Mouse (Mus musculus) midbrain, embryonic 15.5 days (tissue): Measurements from ENCODE around the gene Alpk3. TPM values are rescaled to one million over a fixed set of nuclear protein-coding genes. Genes with fewer than 3 reads are reported as not detected.

Experiments used
- ATAC-seq: fragments of 200-750 bp; cut with Nextera tagmentation; replicated peaks from 2 replicates; pipeline ENCODE4 v1.8.0; 2017; ENCODE audit warnings: moderate TSS enrichment
- H3K27ac ChIP-seq: fragments of 300-500 bp; sonication (generic); 2 replicates; pipeline ENCODE4 v1.5.1; 2015; ENCODE audit warnings: mild to moderate bottlenecking, inconsistent platforms
- H3K27me3 ChIP-seq: fragments of 300-500 bp; sonication (generic); replicated peaks from 2 replicates; pipeline ENCODE4 v1.6.1; 2015; ENCODE audit warnings: inconsistent platforms
- H3K36me3 ChIP-seq: fragments of 300-500 bp; sonication (generic); replicated peaks from 2 replicates; pipeline ENCODE4 v1.6.1; 2015; ENCODE audit warnings: inconsistent platforms
- H3K4me1 ChIP-seq: fragments of 300-500 bp; sonication (generic); 2 replicates; pipeline ENCODE4 v1.6.1; 2015; ENCODE audit warnings: inconsistent platforms
- H3K4me2 ChIP-seq: fragments of 300-500 bp; sonication (generic); 2 replicates; pipeline ENCODE4 v1.6.1; 2015; ENCODE audit warnings: inconsistent platforms, mild to moderate bottlenecking, moderate library complexity
- H3K4me3 ChIP-seq: fragments of 300-500 bp; sonication (generic); 2 replicates; pipeline ENCODE4 v1.5.1; 2015; ENCODE audit warnings: mild to moderate bottlenecking, inconsistent platforms
- H3K9ac ChIP-seq: fragments of 300-500 bp; sonication (generic); 2 replicates; pipeline ENCODE4 v1.6.1; 2015; ENCODE audit warnings: mild to moderate bottlenecking, inconsistent platforms
- H3K9me3 ChIP-seq: fragments of 300-500 bp; sonication (generic); 2 replicates; pipeline ENCODE4 v1.6.1; 2016; ENCODE audit warnings: inconsistent platforms
- WGBS: fragments of 180-500 bp; shearing (Covaris S2); methylation state at CpG from one replicate; pipeline ENCODE4 v1.1.7; 2015; ENCODE audit warnings: mixed read lengths; 5-methylcytosine and 5-hydroxymethylcytosine counted together
- polyA plus RNA-seq: library from polyadenylated mRNA; unstranded; fragments of >200 nt; fragmentation: Nextera tagmentation; extraction: Ambion mirVana; gene quantifications from 2 replicates; pipeline ENCODE4 v1.2.1, GENCODE M21; 2015

The Alpk3 gene
- polyA plus RNA-seq = 0.10 and 0.13 TPM in 2 replicates

GRCm38 (mm10) chr7:81057471-81057870 lies at the start of gene Alpk3:
TSS of gene Alpk3 (plus strand) at chr7:81057600.
- no peak within 1 kb of the TSS for H3K4me2 ChIP-seq
- no peaks in the 10 kb centered on the region for H3K27me3 ChIP-seq
- 46% methylated on average over 27 of the region's 27 CpGs for WGBS
- no peak within 1 kb of the TSS for H3K9ac ChIP-seq
- H3K9me3 ChIP-seq = no peaks in the 10 kb centered on the region
- no peaks in the 10 kb centered on the region for H3K36me3 ChIP-seq
- no peaks in the 10 kb centered on the region for H3K4me1 ChIP-seq
- no peak for ATAC-seq
- H3K27ac ChIP-seq = no peak within 1 kb of the TSS
- H3K4me3 ChIP-seq = no peak within 1 kb of the TSS

- no peak for ATAC-seq
These were observed 49.1 kb upstream of the Alpk3 start for GRCm38 (mm10) chr7:81008285-81008684.

GRCm38 (mm10) chr7:81011576-81011975 lies 45.8 kb upstream of the Alpk3 start:
- H3K36me3 ChIP-seq = no peaks in the 10 kb centered on the region
- no peak overlapping the region for H3K4me3 ChIP-seq
- no peak for ATAC-seq
- no peak overlapping the region for H3K4me2 ChIP-seq
- H3K27me3 ChIP-seq = no peaks in the 10 kb centered on the region
- H3K27ac ChIP-seq = no peak overlapping the region
- no peak overlapping the region for H3K9ac ChIP-seq
- no peaks in the 10 kb centered on the region for H3K4me1 ChIP-seq
- over 99% methylated on average over 3 of the region's 3 CpGs for WGBS
- no peaks in the 10 kb centered on the region for H3K9me3 ChIP-seq

More at GRCm38 (mm10) chr7:81008285-81008684, 49.1 kb upstream of the Alpk3 start:
- H3K4me2 ChIP-seq = no peak overlapping the region
- no peak overlapping the region for H3K4me3 ChIP-seq
- H3K9ac ChIP-seq = no peak overlapping the region
- H3K27me3 ChIP-seq = no peaks in the 10 kb centered on the region
- no peak overlapping the region for H3K27ac ChIP-seq
- 79% methylated on average over 3 of the region's 3 CpGs for WGBS
- no peaks in the 10 kb centered on the region for H3K4me1 ChIP-seq
- no peaks in the 10 kb centered on the region for H3K9me3 ChIP-seq
- H3K36me3 ChIP-seq = no peaks in the 10 kb centered on the region

DNA sequence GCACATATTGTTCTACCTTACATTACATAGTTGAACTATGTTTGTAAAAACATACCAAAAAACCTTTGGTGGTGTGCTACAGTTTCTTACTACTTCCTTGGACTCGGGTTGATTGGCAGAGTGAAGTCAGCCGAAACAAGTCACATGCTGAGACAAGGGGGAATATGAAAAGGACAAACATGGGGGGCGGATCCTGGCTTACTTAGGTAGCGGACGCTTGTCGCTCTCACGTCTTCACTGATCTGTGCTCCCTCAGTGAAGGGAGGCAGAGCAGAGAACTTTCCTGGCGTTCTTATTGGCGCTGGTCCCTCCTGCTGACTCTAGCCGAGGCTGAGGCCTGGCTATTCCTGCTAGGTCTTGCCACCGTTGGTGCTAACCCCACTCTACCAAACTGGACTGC lies 37.1 kb upstream of the Alpk3 start:
- H3K4me2 ChIP-seq = no peak overlapping the region
- H3K27ac ChIP-seq = no peak overlapping the region
- H3K9me3 ChIP-seq = no peaks in the 10 kb centered on the region
- 41% methylated on average over 11 of the region's 11 CpGs for whole genome bisulfite sequencing
- H3K4me1 ChIP-seq = no peaks in the 10 kb centered on the region
- peaks cover 16% of the 10 kb centered on the region for H3K36me3 ChIP-seq
- no peak overlapping the region for H3K9ac ChIP-seq
- no peak overlapping the region for H3K4me3 ChIP-seq
- no peaks in the 10 kb centered on the region for H3K27me3 ChIP-seq
- no peak for ATAC-seq

DNA sequence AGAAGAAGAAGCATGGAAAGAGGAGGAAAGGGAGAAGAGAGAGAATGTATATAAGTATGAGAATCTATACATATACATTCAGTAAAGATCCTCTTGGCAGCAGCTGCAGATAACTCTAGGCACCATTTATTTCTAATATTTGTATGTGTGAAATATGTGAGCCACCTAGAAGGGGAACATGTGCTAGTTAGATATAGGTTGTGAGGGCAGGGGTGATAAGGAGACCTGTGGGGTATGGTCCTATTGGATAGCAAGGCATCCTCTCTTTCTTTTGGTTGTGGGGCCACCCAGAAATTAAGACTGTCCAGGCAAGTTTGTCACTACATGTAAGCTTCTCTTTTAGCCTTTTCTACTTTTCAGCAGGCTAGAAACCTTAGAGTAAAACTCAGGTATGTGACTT lies 34.7 kb upstream of the Alpk3 start:
- Histone ChIP-seq H3K9me3 (no peaks in the 10 kb centered on the region), H3K4me3 (no peak overlapping the region), H3K4me1 (no peaks in the 10 kb centered on the region), H3K27ac (no peak overlapping the region), H3K36me3 (peaks cover 26% of the 10 kb centered on the region), H3K9ac (no peak overlapping the region), H3K27me3 (no peaks in the 10 kb centered on the region), H3K4me2 (no peak overlapping the region)
- ATAC-seq = no peak

GRCm38 (mm10) chr7:81024118-81024517 lies 33.3 kb upstream of the Alpk3 start:
- no peak overlapping the region for H3K4me3 ChIP-seq
- WGBS = 49% methylated on average over 5 of the region's 5 CpGs
- H3K4me1 ChIP-seq = no peaks in the 10 kb centered on the region
- H3K27me3 ChIP-seq = no peaks in the 10 kb centered on the region
- H3K4me2 ChIP-seq = no peak overlapping the region
- no peaks in the 10 kb centered on the region for H3K9me3 ChIP-seq
- H3K27ac ChIP-seq = no peak overlapping the region
- ATAC-seq = no peak
- H3K9ac ChIP-seq = no peak overlapping the region
- peaks cover 26% of the 10 kb centered on the region for H3K36me3 ChIP-seq

DNA sequence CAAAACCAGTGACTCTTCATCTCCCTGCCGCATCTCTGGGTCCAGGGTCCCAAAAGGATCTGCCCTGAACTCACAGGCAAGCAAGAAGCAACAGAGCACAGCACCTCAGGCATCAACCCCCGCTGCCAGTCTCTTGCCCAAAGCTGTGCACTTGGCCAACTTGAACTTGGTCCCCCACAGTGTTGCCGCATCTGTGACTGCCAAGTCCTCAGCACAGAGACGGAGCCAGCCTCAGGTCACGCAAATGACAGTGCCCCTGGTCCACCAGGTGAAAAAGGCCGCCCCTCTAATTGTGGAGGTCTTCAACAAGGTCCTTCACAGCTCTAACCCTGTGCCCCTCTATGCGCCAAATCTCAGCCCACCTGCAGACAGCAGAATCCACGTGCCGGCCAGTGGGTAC lies 32.7 kb upstream of the Alpk3 start:
- peaks cover 29% of the 10 kb centered on the region for H3K36me3 ChIP-seq
- no peaks in the 10 kb centered on the region for H3K9me3 ChIP-seq
- no peaks in the 10 kb centered on the region for H3K4me1 ChIP-seq
- H3K4me3 ChIP-seq = no peak overlapping the region
- no peak overlapping the region for H3K27ac ChIP-seq
- ATAC-seq = no peak
- H3K4me2 ChIP-seq = no peak overlapping the region
- H3K9ac ChIP-seq = no peak overlapping the region
- no peaks in the 10 kb centered on the region for H3K27me3 ChIP-seq
- WGBS = 97% methylated on average over 9 of the region's 9 CpGs

DNA sequence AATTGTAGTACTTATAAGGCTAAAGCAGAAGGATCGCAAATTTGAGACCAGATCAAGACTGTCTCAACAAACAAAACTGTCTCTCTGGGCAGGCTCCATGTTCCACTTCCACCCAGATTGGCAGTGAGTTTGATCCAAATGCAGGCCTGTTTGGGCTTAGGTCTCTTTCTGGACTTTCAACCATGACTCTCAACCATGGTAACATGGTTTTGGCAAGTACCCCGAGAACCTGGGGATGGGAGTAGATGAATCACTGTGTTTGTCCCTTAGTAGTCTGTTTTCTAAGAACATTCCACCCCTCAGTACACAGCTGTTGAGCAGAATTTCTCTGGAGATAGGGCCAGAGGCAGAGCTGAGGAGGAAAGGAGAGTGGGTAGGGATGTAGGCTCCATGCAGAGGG lies 31.6 kb upstream of the Alpk3 start:
- H3K4me3 ChIP-seq = no peak overlapping the region
- no peaks in the 10 kb centered on the region for H3K9me3 ChIP-seq
- ATAC-seq = no peak
- H3K36me3 ChIP-seq = peaks cover 40% of the 10 kb centered on the region
- 94% methylated on average over 2 of the region's 2 CpGs for WGBS
- H3K4me2 ChIP-seq = no peak overlapping the region
- H3K27ac ChIP-seq = no peak overlapping the region
- no peaks in the 10 kb centered on the region for H3K4me1 ChIP-seq
- no peaks in the 10 kb centered on the region for H3K27me3 ChIP-seq
- H3K9ac ChIP-seq = no peak overlapping the region

- Histone ChIP-seq H3K4me3 (no peak overlapping the region), H3K4me2 (no peak overlapping the region), H3K36me3 (peaks cover 33% of the 10 kb centered on the region), H3K9ac (no peak overlapping the region), H3K27ac (no peak overlapping the region), H3K9me3 (no peaks in the 10 kb centered on the region), H3K4me1 (no peaks in the 10 kb centered on the region), H3K27me3 (no peaks in the 10 kb centered on the region)
- WGBS = 81% methylated on average over 2 of the region's 2 CpGs
- no peak for ATAC-seq
These were observed 17.7 kb upstream of the Alpk3 start for GRCm38 (mm10) chr7:81039711-81040110.

GRCm38 (mm10) chr7:81043023-81043620 lies 14.3 kb upstream of the Alpk3 start:
- Histone ChIP-seq H3K9ac (no peak overlapping the region), H3K4me3 (no peak overlapping the region), H3K9me3 (no peaks in the 10 kb centered on the region), H3K27ac (0 out of 2 replicates have a peak overlapping the region, but pooled peaks have one; percentile 16), H3K4me1 (no peaks in the 10 kb centered on the region), H3K36me3 (peaks cover 26% of the 10 kb centered on the region), H3K27me3 (no peaks in the 10 kb centered on the region), H3K4me2 (no peak overlapping the region)
- 76% methylated on average over 5 of the region's 5 CpGs for WGBS
- 0 out of 2 replicates have a peak, but pooled peaks have one; percentile 42 for ATAC-seq

DNA sequence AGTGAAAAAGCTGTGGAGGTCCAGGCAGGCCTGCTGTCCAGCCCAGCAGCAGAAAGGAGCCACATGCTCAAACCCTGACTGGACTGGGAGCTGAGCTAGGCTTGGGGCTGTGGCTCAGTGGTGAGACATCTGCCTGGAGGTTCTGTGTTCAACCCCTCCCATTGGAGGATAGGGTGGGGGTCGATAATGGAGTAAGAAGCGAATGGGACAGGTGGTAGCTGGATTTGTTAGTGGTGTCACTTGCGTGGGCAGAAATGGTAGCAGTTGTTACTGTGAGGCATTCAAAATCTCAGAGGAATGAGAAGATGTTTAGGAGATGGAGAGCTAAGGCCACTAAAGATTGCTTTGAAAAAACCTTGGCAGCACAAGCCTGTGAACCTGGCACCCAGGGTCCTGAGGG lies 9.6 kb upstream of the Alpk3 start:
- Histone ChIP-seq H3K9ac (no peak overlapping the region), H3K27ac (no peak overlapping the region), H3K4me1 (no peaks in the 10 kb centered on the region), H3K4me2 (no peak overlapping the region), H3K27me3 (no peaks in the 10 kb centered on the region), H3K9me3 (no peaks in the 10 kb centered on the region), H3K4me3 (no peak overlapping the region), H3K36me3 (no peaks in the 10 kb centered on the region)
- 86% methylated on average over 3 of the region's 3 CpGs for WGBS
- ATAC-seq = no peak

- H3K27me3 ChIP-seq = no peaks in the 10 kb centered on the region
- no peaks in the 10 kb centered on the region for H3K4me1 ChIP-seq
- H3K9ac ChIP-seq = no peak overlapping the region
- H3K9me3 ChIP-seq = no peaks in the 10 kb centered on the region
- H3K4me3 ChIP-seq = no peak overlapping the region
- H3K36me3 ChIP-seq = no peaks in the 10 kb centered on the region
- no peak for ATAC-seq
- 85% methylated on average over 2 of the region's 2 CpGs for WGBS
- H3K4me2 ChIP-seq = no peak overlapping the region
- no peak overlapping the region for H3K27ac ChIP-seq
These were observed 8.9 kb upstream of the Alpk3 start for GRCm38 (mm10) chr7:81048513-81048912.

DNA sequence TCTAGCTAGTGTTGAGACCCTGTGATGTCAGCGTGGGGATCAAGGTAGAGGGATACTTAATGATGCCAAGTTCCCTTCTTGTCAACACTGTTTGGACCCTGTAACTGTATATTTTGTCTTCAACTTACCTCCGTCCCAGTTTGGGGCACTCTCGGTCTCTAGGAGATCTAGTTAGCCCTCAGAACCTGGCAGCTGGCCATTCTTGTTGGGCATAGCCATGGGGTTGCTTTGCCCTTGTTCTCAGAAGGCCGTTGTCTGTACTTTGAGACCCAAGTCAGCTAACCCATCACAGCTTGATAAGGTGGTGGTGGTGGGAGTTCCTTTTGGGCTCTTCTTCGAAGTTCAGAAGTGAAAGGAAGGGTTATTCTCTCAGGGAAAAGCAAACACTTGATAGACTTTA lies 7.4 kb upstream of the Alpk3 start:
- Histone ChIP-seq H3K27me3 (no peaks in the 10 kb centered on the region), H3K27ac (no peak overlapping the region), H3K36me3 (no peaks in the 10 kb centered on the region), H3K9me3 (no peaks in the 10 kb centered on the region), H3K4me1 (no peaks in the 10 kb centered on the region), H3K4me2 (no peak overlapping the region), H3K9ac (no peak overlapping the region), H3K4me3 (no peak overlapping the region)
- no peak for ATAC-seq
- 81% methylated on average over 5 of the region's 5 CpGs for WGBS
